Comparison of ENCODE assay signal across 22 mouse cellular contexts in genomic region chr8:11593222-11593884, GRCm38 (mm10). TPM values are rescaled to one million over a fixed set of nuclear protein-coding genes. Genes with fewer than 3 reads are reported as not detected.
DNase-seq lines count a peak whose midpoint lies in the region; ATAC-seq and TF ChIP-seq lines count a peak whose summit lies in the region.
"Had no signal": no experiment of that assay in that cellular context is flagged by ENCODE, and none has a peak within 500 bp of the region (broad histone marks: within the 10 kb centered on the region; RNA-seq: fewer than 3 reads in every experiment).

No protein-coding gene starts in this region.

- no peak for TF ChIP-seq CTCF in stomach, postnatal 0 days (IDR thresholded peaks at IDR 0.05; ENCODE audit: low read depth)

- H3K27ac ChIP-seq in heart, embryonic 15.5 days: 0 out of 2 replicates have a peak overlapping the region, but pooled peaks have one; percentile 16
- no peak overlapping the region for H3K27ac ChIP-seq in kidney, embryonic 16.5 days (ENCODE audit: low read length)
- H3K27ac ChIP-seq in stomach, embryonic 14.5 days (ENCODE audit: low read length): no peak overlapping the region
- H3K27ac ChIP-seq in stomach, postnatal 0 days (replicated peaks): no peak overlapping the region
- H3K27ac ChIP-seq: embryonic facial prominence, embryonic 12.5 days; hindbrain, embryonic 14.5 days; neural tube, embryonic 12.5 days; stomach, embryonic 15.5 days had no signal

- H3K4me2 ChIP-seq in heart, embryonic 15.5 days: no peak overlapping the region
- no peak overlapping the region for H3K4me2 ChIP-seq in kidney, embryonic 16.5 days (replicated peaks; ENCODE audit: low read depth, low read length)
- no peak overlapping the region for H3K4me2 ChIP-seq in stomach, embryonic 14.5 days (replicated peaks; ENCODE audit: low read depth, low read length)
- no peak overlapping the region for H3K4me2 ChIP-seq in stomach, postnatal 0 days (replicated peaks; ENCODE audit: low read depth)
- H3K4me2 ChIP-seq: embryonic facial prominence, embryonic 12.5 days; hindbrain, embryonic 14.5 days; neural tube, embryonic 12.5 days; stomach, embryonic 15.5 days had no signal

- TF ChIP-seq EP300 in stomach, postnatal 0 days (optimal IDR thresholded peaks at IDR 0.05): no peak

- no peak for DNase-seq in heart, postnatal 14 days
- no peak for DNase-seq in kidney, adult 18-20 months
- DNase-seq in stomach, postnatal 0 days (ENCODE audit: low spot score): no peak
- DNase-seq in adrenal gland, adult (ENCODE audit: inconsistent age in 2 of 2, low spot score in 1 of 2): no peak
- DNase-seq: adrenal gland, postnatal 14 days; cerebellum, adult 2 months; cerebellum, postnatal 25 days; gastrocnemius, postnatal 25 days; kidney, postnatal 25 days; layer of hippocampus, postnatal 36 days; lung, postnatal 4 days; midbrain, embryonic 14.5 days; right cerebral cortex, postnatal 4 days; thymus, adult 2 months had no signal

- intact Hi-C loops in heart, postnatal 14 days (cut with DNase I): no loop called here

- H3K9ac ChIP-seq in heart, embryonic 15.5 days: no peak overlapping the region
- no peak overlapping the region for H3K9ac ChIP-seq in kidney, embryonic 16.5 days (replicated peaks; ENCODE audit: low read length)
- H3K9ac ChIP-seq in stomach, embryonic 14.5 days (replicated peaks; ENCODE audit: low read depth, low read length): no peak overlapping the region
- no peak overlapping the region for H3K9ac ChIP-seq in stomach, postnatal 0 days (ENCODE audit: low read length)
- H3K9ac ChIP-seq: embryonic facial prominence, embryonic 12.5 days; hindbrain, embryonic 14.5 days; neural tube, embryonic 12.5 days; stomach, embryonic 15.5 days had no signal

- peaks cover 17% of the 10 kb centered on the region for H3K4me1 ChIP-seq in heart, embryonic 15.5 days (replicated peaks)
- peaks cover 5% of the 10 kb centered on the region; the same call in 1 of the 2 replicates for H3K4me1 ChIP-seq in kidney, embryonic 16.5 days (ENCODE audit: insufficient read depth, low read length)
- H3K4me1 ChIP-seq in stomach, embryonic 14.5 days (ENCODE audit: control insufficient read depth, insufficient read depth, low read length): no peaks in the 10 kb centered on the region
- H3K4me1 ChIP-seq in stomach, postnatal 0 days (replicated peaks; ENCODE audit: control insufficient read depth, insufficient read depth): no peaks in the 10 kb centered on the region
- H3K4me1 ChIP-seq: neural tube, embryonic 12.5 days had no signal

- H3K9me3 ChIP-seq in heart, embryonic 15.5 days (replicated peaks): no peaks in the 10 kb centered on the region
- 0 out of 2 replicates have a peak, but pooled peaks cover 4% of the 10 kb centered on the region for H3K9me3 ChIP-seq in kidney, embryonic 16.5 days (ENCODE audit: low read length)
- no peaks in the 10 kb centered on the region for H3K9me3 ChIP-seq in stomach, embryonic 14.5 days (ENCODE audit: control insufficient read depth, low read depth, low read length)
- no peaks in the 10 kb centered on the region for H3K9me3 ChIP-seq in stomach, postnatal 0 days (ENCODE audit: control insufficient read depth, low read length)
- H3K9me3 ChIP-seq: embryonic facial prominence, embryonic 12.5 days; neural tube, embryonic 12.5 days; stomach, embryonic 15.5 days had no signal

- peak; percentile 71; the same call in 1 of the 2 replicates for ATAC-seq in heart, embryonic 15.5 days (replicated peaks; ENCODE audit: insufficient number of reproducible peaks, insufficient read depth, low FRiP score, low read depth)
- 0 out of 2 replicates have a peak, but pooled peaks have one; percentile 42 for ATAC-seq in kidney, embryonic 16.5 days (ENCODE audit: low FRiP score, low TSS enrichment)
- 0 out of 2 replicates have a peak, but pooled peaks have one; percentile 33 for ATAC-seq in stomach, embryonic 14.5 days (ENCODE audit: insufficient number of reproducible peaks, insufficient read depth, low FRiP score, low read depth)
- no peak for ATAC-seq in stomach, postnatal 0 days (ENCODE audit: low FRiP score, low TSS enrichment)
- ATAC-seq: inflammation-experienced regulatory T-cells, adult 6 months had no signal

- WGBS in heart, embryonic 15.5 days: 38% methylated on average over 12 of the region's 12 CpGs
- WGBS in kidney, embryonic 16.5 days: 63% methylated on average over 12 of the region's 12 CpGs
- 59% methylated on average over 12 of the region's 12 CpGs for WGBS in stomach, embryonic 14.5 days
- WGBS in stomach, postnatal 0 days: 55% methylated on average over 12 of the region's 12 CpGs

- no peaks in the 10 kb centered on the region for H3K27me3 ChIP-seq in heart, embryonic 15.5 days
- no peaks in the 10 kb centered on the region for H3K27me3 ChIP-seq in kidney, embryonic 16.5 days (ENCODE audit: insufficient read depth, low read length)
- no peaks in the 10 kb centered on the region for H3K27me3 ChIP-seq in stomach, embryonic 14.5 days (ENCODE audit: control insufficient read depth, insufficient read depth, low read length)
- H3K27me3 ChIP-seq in stomach, postnatal 0 days (ENCODE audit: control insufficient read depth, insufficient read depth, low read length): no peaks in the 10 kb centered on the region
- H3K27me3 ChIP-seq: embryonic facial prominence, embryonic 12.5 days; neural tube, embryonic 12.5 days; stomach, embryonic 15.5 days had no signal

- no peaks in the 10 kb centered on the region for H3K36me3 ChIP-seq in heart, embryonic 15.5 days
- no peaks in the 10 kb centered on the region for H3K36me3 ChIP-seq in kidney, embryonic 16.5 days (ENCODE audit: insufficient read depth, low read length)
- no peaks in the 10 kb centered on the region for H3K36me3 ChIP-seq in stomach, embryonic 14.5 days (ENCODE audit: control insufficient read depth, insufficient read depth, low read length)
- H3K36me3 ChIP-seq in stomach, postnatal 0 days (ENCODE audit: control insufficient read depth, insufficient read depth, low read length): no peaks in the 10 kb centered on the region
- H3K36me3 ChIP-seq: embryonic facial prominence, embryonic 12.5 days; neural tube, embryonic 12.5 days; stomach, embryonic 15.5 days had no signal

- no peak overlapping the region for H3K4me3 ChIP-seq in heart, embryonic 15.5 days
- no peak overlapping the region for H3K4me3 ChIP-seq in kidney, embryonic 16.5 days (ENCODE audit: low read length)
- H3K4me3 ChIP-seq in stomach, embryonic 14.5 days (ENCODE audit: low read depth, low read length): no peak overlapping the region
- no peak overlapping the region for H3K4me3 ChIP-seq in stomach, postnatal 0 days (ENCODE audit: low read depth, low read length)
- H3K4me3 ChIP-seq: embryonic facial prominence, embryonic 12.5 days; neural tube, embryonic 12.5 days; stomach, embryonic 15.5 days had no signal

RNA-seq across cellular contexts. Expression of gene Ing1, which starts 38.0 kb away (rescaled TPM):
- polyA plus RNA-seq in heart, embryonic 15.5 days (2015; fragmentation: Nextera tagmentation; extraction: Ambion mirVana): 28.3 and 31.6 TPM in 2 replicates
- total RNA-seq in heart, postnatal 14 days (2021): 10 to 100 TPM; 23.6 to 24.2 TPM
- polyA plus RNA-seq in kidney, embryonic 16.5 days (2015; fragmentation: Nextera tagmentation; extraction: Ambion mirVana): 34.0 and 37.9 TPM in 2 replicates
- 36.7 and 40.3 TPM in 2 replicates for polyA plus RNA-seq in stomach, embryonic 14.5 days (2014; fragmentation: Nextera tagmentation; extraction: Ambion mirVana)
- polyA plus RNA-seq in stomach, postnatal 0 days (2015; fragmentation: Nextera tagmentation; extraction: Ambion mirVana): 23.1 and 23.2 TPM in 2 replicates

RNA-seq across cellular contexts. Expression of gene Ankrd10, which starts 42.2 kb away (rescaled TPM):
- 57.4 and 70.0 TPM in 2 replicates for polyA plus RNA-seq in heart, embryonic 15.5 days (2015; fragmentation: Nextera tagmentation; extraction: Ambion mirVana)
- total RNA-seq in heart, postnatal 14 days (2021): 10 to 100 TPM; 37.2 to 38.0 TPM
- polyA plus RNA-seq in kidney, embryonic 16.5 days (2015; fragmentation: Nextera tagmentation; extraction: Ambion mirVana): 108 and 112 TPM in 2 replicates
- 101 and 109 TPM in 2 replicates for polyA plus RNA-seq in stomach, embryonic 14.5 days (2014; fragmentation: Nextera tagmentation; extraction: Ambion mirVana)
- 27.9 and 29.3 TPM in 2 replicates for polyA plus RNA-seq in stomach, postnatal 0 days (2015; fragmentation: Nextera tagmentation; extraction: Ambion mirVana)

RNA-seq across cellular contexts. Expression of gene Cars2, which starts 42.8 kb away (rescaled TPM):
- 26.2 and 30.9 TPM in 2 replicates for polyA plus RNA-seq in heart, embryonic 15.5 days (2015; fragmentation: Nextera tagmentation; extraction: Ambion mirVana)
- total RNA-seq in heart, postnatal 14 days (2021): 10 to 100 TPM; 37.0 TPM
- polyA plus RNA-seq in kidney, embryonic 16.5 days (2015; fragmentation: Nextera tagmentation; extraction: Ambion mirVana): 27.0 and 27.3 TPM in 2 replicates
- polyA plus RNA-seq in stomach, embryonic 14.5 days (2014; fragmentation: Nextera tagmentation; extraction: Ambion mirVana): 25.0 and 35.5 TPM in 2 replicates
- 11.7 and 13.1 TPM in 2 replicates for polyA plus RNA-seq in stomach, postnatal 0 days (2015; fragmentation: Nextera tagmentation; extraction: Ambion mirVana)
